ENCODE assay signal across 8 mouse cellular contexts in genomic region chr1:128359554-128360376, GRCm38 (mm10). TPM values are rescaled to one million over a fixed set of nuclear protein-coding genes. Genes with fewer than 3 reads are reported as not detected.
A peak's percentile ranks its signal among the peaks of the same experiment; 100 is the strongest.
DNase-seq lines count a peak whose midpoint lies in the region; ATAC-seq and TF ChIP-seq lines count a peak whose summit lies in the region.

Mcm6 (minus strand) TSS chr1:128359664.

- no peak for TF ChIP-seq CTCF in bone marrow macrophage, adult 2 months (IDR thresholded peaks at IDR 0.05; ENCODE audit: low read depth, low read length)
- TF ChIP-seq CTCF in embryonic fibroblast, embryonic 13.5 days (IDR thresholded peaks at IDR 0.05; ENCODE audit: borderline replicate concordance, insufficient read depth, low read length) = no peak

- peak; percentile 99 for DNase-seq in A20 (ENCODE audit: low read depth, low spot score)
- DNase-seq in heart, adult 9 months (ENCODE audit: low spot score in 2 of 2) = peak; percentile 95 to 97
- DNase-seq in monocyte, adult 2 months (ENCODE audit: low read depth in 1 of 2, low spot score in 2 of 2) = peak; percentile 82 to 87
- DNase-seq in spleen, postnatal 36 days (ENCODE audit: low spot score in 2 of 2) = peak; percentile 94 to 96

- peak within 1 kb of the TSS; percentile 85 for H3K4me3 ChIP-seq in bone marrow macrophage, adult 2 months (ENCODE audit: insufficient read depth, low read length)
- H3K4me3 ChIP-seq in embryonic fibroblast, embryonic 13.5 days (ENCODE audit: insufficient read depth, low read length) = peak within 1 kb of the TSS; percentile 88
- peak within 1 kb of the TSS; percentile 87 for H3K4me3 ChIP-seq in kidney, embryonic 14.5 days (ENCODE audit: low read length)
- peak within 1 kb of the TSS; percentile 87 for H3K4me3 ChIP-seq in limb, embryonic 15.5 days

- H3K9ac ChIP-seq in kidney, embryonic 14.5 days (ENCODE audit: low read depth, low read length) = peak within 1 kb of the TSS; percentile 88
- H3K9ac ChIP-seq in limb, embryonic 15.5 days = peak within 1 kb of the TSS; percentile 80

- H3K36me3 ChIP-seq in kidney, embryonic 14.5 days (ENCODE audit: control insufficient read depth, insufficient read depth, low read length) = peaks cover 38% of the 10 kb centered on the region
- peaks cover 30% of the 10 kb centered on the region for H3K36me3 ChIP-seq in limb, embryonic 15.5 days

- H3K9me3 ChIP-seq in kidney, embryonic 14.5 days (ENCODE audit: control insufficient read depth, low read length) = no peaks in the 10 kb centered on the region
- H3K9me3 ChIP-seq in limb, embryonic 15.5 days = no peaks in the 10 kb centered on the region

- 2% methylated on average over 38 of the region's 38 CpGs for WGBS in kidney, embryonic 14.5 days
- 2% methylated on average over 38 of the region's 38 CpGs for WGBS in limb, embryonic 15.5 days

- ATAC-seq in kidney, embryonic 14.5 days (ENCODE audit: low FRiP score, low TSS enrichment) = peak; percentile 98
- ATAC-seq in limb, embryonic 15.5 days (ENCODE audit: insufficient number of reproducible peaks, low FRiP score, low TSS enrichment, low read depth) = peak; percentile 97

- H3K27me3 ChIP-seq in kidney, embryonic 14.5 days (ENCODE audit: control insufficient read depth, insufficient read depth, low read length) = no peaks in the 10 kb centered on the region
- no peaks in the 10 kb centered on the region for H3K27me3 ChIP-seq in limb, embryonic 15.5 days

- TF ChIP-seq POLR2A in bone marrow macrophage, adult 2 months (IDR thresholded peaks at IDR 0.05; ENCODE audit: borderline replicate concordance, low read depth, low read length) = no peak
- peak; percentile 43 for TF ChIP-seq POLR2A in embryonic fibroblast, embryonic 13.5 days (IDR thresholded peaks at IDR 0.05; ENCODE audit: low read depth, low read length)

- peak within 1 kb of the TSS; percentile 43 for H3K27ac ChIP-seq in bone marrow macrophage, adult 2 months (ENCODE audit: insufficient read depth, low read depth, low read length)
- H3K27ac ChIP-seq in embryonic fibroblast, embryonic 13.5 days (ENCODE audit: insufficient read depth, low read length) = peak within 1 kb of the TSS; percentile 79
- H3K27ac ChIP-seq in kidney, embryonic 14.5 days (ENCODE audit: low read depth, low read length) = peak within 1 kb of the TSS; percentile 92
- peak within 1 kb of the TSS; percentile 97 for H3K27ac ChIP-seq in limb, embryonic 15.5 days

- H3K4me2 ChIP-seq in kidney, embryonic 14.5 days (replicated peaks; ENCODE audit: low read depth, low read length) = peak within 1 kb of the TSS; percentile 65
- peak within 1 kb of the TSS; percentile 59 for H3K4me2 ChIP-seq in limb, embryonic 15.5 days

- 0 out of 2 replicates have a peak, but pooled peaks cover 2% of the 10 kb centered on the region for H3K4me1 ChIP-seq in bone marrow macrophage, adult 2 months (ENCODE audit: control insufficient read depth, insufficient read depth, low read length)
- H3K4me1 ChIP-seq in embryonic fibroblast, embryonic 13.5 days (ENCODE audit: control insufficient read depth, insufficient read depth, low read length) = no peaks in the 10 kb centered on the region; the same call in 1 of the 2 replicates
- peaks cover 26% of the 10 kb centered on the region for H3K4me1 ChIP-seq in kidney, embryonic 14.5 days (ENCODE audit: control insufficient read depth, insufficient read depth, low read length)
- peaks cover 23% of the 10 kb centered on the region for H3K4me1 ChIP-seq in limb, embryonic 15.5 days

RNA-seq across cellular contexts. Expression of gene Mcm6, which starts in this region (rescaled TPM):
- polyA plus RNA-seq in bone marrow macrophage, adult 2 months (2012; ENCODE audit: insufficient read depth, insufficient read length, missing spikeins) = 44.6 and 46.5 TPM in 2 replicates
- 74.6 and 91.1 TPM in 2 replicates for polyA plus RNA-seq in embryonic fibroblast, embryonic 13.5 days (2011; ENCODE audit: insufficient read length, low read depth, missing spikeins)
- 176 and 308 TPM in 2 replicates for polyA plus RNA-seq in kidney, embryonic 14.5 days (2014; fragmentation: Nextera tagmentation; extraction: Ambion mirVana)
- polyA plus RNA-seq in limb, embryonic 15.5 days (2015; fragmentation: Nextera tagmentation; extraction: Ambion mirVana) = 180 and 186 TPM in 2 replicates

Comparison
In these comparisons a context has a peak if more than half of its experiments do, and no peak if none do; other contexts are left out.
1. Peak in every context shown above with its lines: DNase-seq, ATAC-seq, H3K4me3 ChIP-seq and H3K27ac ChIP-seq.
2. H3K27ac ChIP-seq: peak in every context shown above with its lines; median percentile 97 in limb, embryonic 15.5 days; 92 in kidney, embryonic 14.5 days; 79 in embryonic fibroblast, embryonic 13.5 days; 43 in bone marrow macrophage, adult 2 months.